Mouse (Mus musculus) heart, adult 11 months (tissue): ENCODE data around the gene Nlrp6.

ENCODE experiments used
- DNase-seq: peaks from one replicate; pipeline ENCODE4 v3.0.0; 2022

Gene Nlrp6

GRCm38 (mm10) chr7:140976720-140977119 lies 56.0 kb downstream of the Nlrp6 start:
- DNase-seq = peak; percentile 61
